Mouse (Mus musculus) neural tube, embryonic 10.5 days (tissue): ENCODE results near the gene Stag3.

Experiments
- DNase-seq: peaks from one replicate; pipeline ENCODE4 v3.0.0-alpha.2; 2017; ENCODE audit warnings: low spot score; ENCODE audit errors: extremely low spot score

Stag3 gene

GRCm38 (mm10) chr5:138279585-138280424 lies at the start of gene Stag3, which contains the start of the genes Gm43720 and Gpc2:
TSS of gene Stag3 (plus strand) at chr5:138280240.
TSS of gene Gm43720 (minus strand) at chr5:138279958.
TSS of gene Gpc2 (minus strand) at chr5:138280005.
- peak; percentile 96 for DNase-seq

GRCm38 (mm10) chr5:138233778-138234177 lies 46.3 kb upstream of the Stag3 start:
- no peak for DNase-seq

- DNase-seq, result no peak
Observed at GRCm38 (mm10) chr5:138234224-138234623, 45.8 kb upstream of the Stag3 start.

- no peak for DNase-seq
Observed at GRCm38 (mm10) chr5:138241511-138241910, 38.5 kb upstream of the Stag3 start.

- no peak for DNase-seq
Observed at GRCm38 (mm10) chr5:138251144-138251543, 28.9 kb upstream of the Stag3 start.

- DNase-seq, result no peak
Observed at GRCm38 (mm10) chr5:138253061-138253460, 27.0 kb upstream of the Stag3 start.

- DNase-seq, result peak; percentile 86
Observed at GRCm38 (mm10) chr5:138255353-138256093, 24.5 kb upstream of the Stag3 start, which contains the start of gene Lamtor4. TSS of gene Lamtor4 (plus strand) at chr5:138255482.

- DNase-seq, result no peak
Observed at GRCm38 (mm10) chr5:138256094-138256467, 24.0 kb upstream of the Stag3 start.

- no peak for DNase-seq
Observed at GRCm38 (mm10) chr5:138256966-138257584, 23.0 kb upstream of the Stag3 start.

GRCm38 (mm10) chr5:138257585-138257978 lies 22.5 kb upstream of the Stag3 start:
- DNase-seq, result no peak

- DNase-seq, result no peak
Observed at GRCm38 (mm10) chr5:138258078-138258477, 22.0 kb upstream of the Stag3 start.

- no peak for DNase-seq
Observed at GRCm38 (mm10) chr5:138258542-138258941, 21.5 kb upstream of the Stag3 start.

- no peak for DNase-seq
Observed at GRCm38 (mm10) chr5:138258993-138259392, 21.0 kb upstream of the Stag3 start.

GRCm38 (mm10) chr5:138260051-138260450 lies 20.0 kb upstream of the Stag3 start:
- no peak for DNase-seq

- no peak for DNase-seq
Observed at GRCm38 (mm10) chr5:138260834-138261233, 19.2 kb upstream of the Stag3 start.

GRCm38 (mm10) chr5:138262001-138262400 lies 18.0 kb upstream of the Stag3 start:
- DNase-seq, result no peak

- DNase-seq, result no peak
Observed at GRCm38 (mm10) chr5:138262582-138263240, 17.3 kb upstream of the Stag3 start.

GRCm38 (mm10) chr5:138263260-138264206 lies 16.5 kb upstream of the Stag3 start, which contains the start of gene BC037034:
TSS of gene BC037034 (minus strand) at chr5:138264033.
- peak; percentile 91 for DNase-seq

GRCm38 (mm10) chr5:138264207-138264578 lies 15.8 kb upstream of the Stag3 start:
- DNase-seq, result no peak

GRCm38 (mm10) chr5:138265712-138266111 lies 14.3 kb upstream of the Stag3 start:
- no peak for DNase-seq
